Mouse (Mus musculus) cerebellum, postnatal 10 days (tissue): Measurements from ENCODE around the gene Gal3st4.

Source experiments
- DNase-seq, 2 experiments: peaks; one replicate each; pipeline ENCODE4 v3.0.0; 2021; ENCODE audit warnings: mixed read lengths in 2 of 2

The Gal3st4 gene

GRCm38 (mm10) chr5:138272409-138272923 lies at the start of gene Gal3st4:
Gal3st4 (minus strand) TSS chr5:138272840.
- no peak for DNase-seq

- DNase-seq = no peak
Measured at GRCm38 (mm10) chr5:138312795-138313194, 40.2 kb upstream of the Gal3st4 start.

GRCm38 (mm10) chr5:138299613-138300012 lies 27.0 kb upstream of the Gal3st4 start:
- DNase-seq = no peak

GRCm38 (mm10) chr5:138294158-138294557 lies 21.5 kb upstream of the Gal3st4 start:
- no peak for DNase-seq

- no peak for DNase-seq
Measured at GRCm38 (mm10) chr5:138291638-138292037, 19.0 kb upstream of the Gal3st4 start.

- DNase-seq = no peak
Measured at GRCm38 (mm10) chr5:138287861-138288260, 15.2 kb upstream of the Gal3st4 start.

- DNase-seq = no peak
Measured at GRCm38 (mm10) chr5:138283540-138283939, 10.9 kb upstream of the Gal3st4 start.

GRCm38 (mm10) chr5:138281798-138282197 lies 9.2 kb upstream of the Gal3st4 start:
- no peak for DNase-seq

GRCm38 (mm10) chr5:138280829-138281228 lies 8.2 kb upstream of the Gal3st4 start:
- no peak for DNase-seq

GRCm38 (mm10) chr5:138280425-138280768 lies 7.8 kb upstream of the Gal3st4 start:
- no peak for DNase-seq

GRCm38 (mm10) chr5:138279585-138280424 lies 7.2 kb upstream of the Gal3st4 start, which contains the start of the genes Gm43720, Gpc2 and Stag3:
Gm43720 (minus strand) TSS chr5:138279958.
Gpc2 (minus strand) TSS chr5:138280005.
Stag3 (plus strand) TSS chr5:138280240.
- DNase-seq = peak; percentile 95 to 98

- no peak for DNase-seq
Measured at GRCm38 (mm10) chr5:138277994-138278393, 5.4 kb upstream of the Gal3st4 start.

- DNase-seq = no peak
Measured at GRCm38 (mm10) chr5:138275216-138276050, 2.8 kb upstream of the Gal3st4 start.

- DNase-seq = no peak
Measured at GRCm38 (mm10) chr5:138274186-138274585, 1.5 kb upstream of the Gal3st4 start.

- no peak for DNase-seq
Measured at GRCm38 (mm10) chr5:138271232-138271631, 1.4 kb downstream of the Gal3st4 start.

GRCm38 (mm10) chr5:138268980-138269379 lies 3.7 kb downstream of the Gal3st4 start:
- no peak for DNase-seq

GRCm38 (mm10) chr5:138267114-138267513 lies 5.5 kb downstream of the Gal3st4 start:
- no peak for DNase-seq

GRCm38 (mm10) chr5:138265712-138266111 lies 6.9 kb downstream of the Gal3st4 start:
- no peak for DNase-seq

GRCm38 (mm10) chr5:138264207-138264578 lies 8.4 kb downstream of the Gal3st4 start:
- DNase-seq = no peak

GRCm38 (mm10) chr5:138263260-138264206 lies 9.1 kb downstream of the Gal3st4 start, which contains the start of gene BC037034:
BC037034 (minus strand) TSS chr5:138264033.
- DNase-seq = peak; percentile 97

GRCm38 (mm10) chr5:138262582-138263240 lies 9.9 kb downstream of the Gal3st4 start:
- no peak for DNase-seq

- no peak for DNase-seq
Measured at GRCm38 (mm10) chr5:138262001-138262400, 10.6 kb downstream of the Gal3st4 start.
